8 mouse cellular contexts compared by ENCODE assay signal in genomic region chr11:54027131-54028043, GRCm38 (mm10). TPM values are rescaled to one million over a fixed set of nuclear protein-coding genes. Genes with fewer than 3 reads are reported as not detected.
A peak's percentile ranks its signal among the peaks of the same experiment; 100 is the strongest.
DNase-seq lines count a peak whose midpoint lies in the region; ATAC-seq lines count a peak whose summit lies in the region.

No protein-coding gene starts in this region.

- no peaks in the 10 kb centered on the region for H3K36me3 ChIP-seq in kidney, embryonic 16.5 days (ENCODE audit: insufficient read depth, low read length)
- no peaks in the 10 kb centered on the region for H3K36me3 ChIP-seq in forebrain, embryonic 12.5 days (replicated peaks)
- H3K36me3 ChIP-seq in liver, embryonic 12.5 days: peaks cover 33% of the 10 kb centered on the region
- H3K36me3 ChIP-seq in stomach, embryonic 14.5 days (ENCODE audit: control insufficient read depth, insufficient read depth, low read length): no peaks in the 10 kb centered on the region

- DNase-seq in kidney, adult 8-10 months: no peak
- no peak for DNase-seq in thymus, postnatal 0 days (ENCODE audit: low spot score)

- H3K4me2 ChIP-seq in kidney, embryonic 16.5 days (replicated peaks; ENCODE audit: low read depth, low read length): peak overlapping the region; percentile 95
- H3K4me2 ChIP-seq in forebrain, embryonic 12.5 days: peak overlapping the region; percentile 92
- H3K4me2 ChIP-seq in liver, embryonic 12.5 days: peak overlapping the region; percentile 92
- H3K4me2 ChIP-seq in stomach, embryonic 14.5 days (replicated peaks; ENCODE audit: low read depth, low read length): peak overlapping the region; percentile 92

- H3K4me1 ChIP-seq in kidney, embryonic 16.5 days (ENCODE audit: insufficient read depth, low read length): peaks cover 12% of the 10 kb centered on the region; the same call in 1 of the 2 replicates
- peaks cover 5% of the 10 kb centered on the region for H3K4me1 ChIP-seq in brown adipose tissue, adult 24 weeks (ENCODE audit: control insufficient read depth, insufficient read depth, insufficient read length, low read length)
- peaks cover 13% of the 10 kb centered on the region for H3K4me1 ChIP-seq in forebrain, embryonic 12.5 days
- H3K4me1 ChIP-seq in liver, embryonic 12.5 days: peaks cover 65% of the 10 kb centered on the region
- H3K4me1 ChIP-seq in stomach, embryonic 14.5 days (ENCODE audit: control insufficient read depth, insufficient read depth, low read length): peaks cover 6% of the 10 kb centered on the region; the same call in 1 of the 2 replicates

- no peak overlapping the region for H3K27ac ChIP-seq in kidney, embryonic 16.5 days (ENCODE audit: low read length)
- H3K27ac ChIP-seq in brown adipose tissue, adult 24 weeks (replicated peaks; ENCODE audit: low read depth, low read length): no peak overlapping the region
- no peak overlapping the region for H3K27ac ChIP-seq in forebrain, embryonic 12.5 days
- peak overlapping the region; percentile 98 for H3K27ac ChIP-seq in liver, embryonic 12.5 days
- H3K27ac ChIP-seq in stomach, embryonic 14.5 days (ENCODE audit: low read length): no peak overlapping the region

- H3K9me3 ChIP-seq in kidney, embryonic 16.5 days (ENCODE audit: low read length): no peaks in the 10 kb centered on the region
- H3K9me3 ChIP-seq in forebrain, embryonic 12.5 days: no peaks in the 10 kb centered on the region
- no peaks in the 10 kb centered on the region for H3K9me3 ChIP-seq in liver, embryonic 12.5 days (replicated peaks)
- H3K9me3 ChIP-seq in stomach, embryonic 14.5 days (ENCODE audit: control insufficient read depth, low read depth, low read length): no peaks in the 10 kb centered on the region

- peak overlapping the region; percentile 63 for H3K4me3 ChIP-seq in kidney, embryonic 16.5 days (ENCODE audit: low read length)
- peak overlapping the region; percentile 77 for H3K4me3 ChIP-seq in brown adipose tissue, adult 24 weeks (ENCODE audit: insufficient read depth, low read depth, low read length)
- peak overlapping the region; percentile 54 for H3K4me3 ChIP-seq in forebrain, embryonic 12.5 days (replicated peaks)
- H3K4me3 ChIP-seq in liver, embryonic 12.5 days: peak overlapping the region; percentile 92
- H3K4me3 ChIP-seq in stomach, embryonic 14.5 days (ENCODE audit: low read depth, low read length): peak overlapping the region; percentile 47

- H3K27me3 ChIP-seq in kidney, embryonic 16.5 days (ENCODE audit: insufficient read depth, low read length): peaks cover 32% of the 10 kb centered on the region
- H3K27me3 ChIP-seq in forebrain, embryonic 12.5 days: peaks cover 51% of the 10 kb centered on the region
- H3K27me3 ChIP-seq in liver, embryonic 12.5 days (replicated peaks): peaks cover 3% of the 10 kb centered on the region; the same call in 1 of the 2 replicates
- no peaks in the 10 kb centered on the region for H3K27me3 ChIP-seq in stomach, embryonic 14.5 days (ENCODE audit: control insufficient read depth, insufficient read depth, low read length)

- 15% methylated on average over 31 of the region's 31 CpGs for WGBS in kidney, embryonic 16.5 days
- 17% methylated on average over 31 of the region's 31 CpGs for WGBS in forebrain, embryonic 12.5 days
- 12% methylated on average over 31 of the region's 31 CpGs for WGBS in liver, embryonic 12.5 days (ENCODE audit: insufficient replicate concordance)
- 18% methylated on average over 31 of the region's 31 CpGs for WGBS in stomach, embryonic 14.5 days

- peak; percentile 22; the same call in 1 of the 2 replicates for ATAC-seq in kidney, embryonic 16.5 days (ENCODE audit: low FRiP score, low TSS enrichment)
- ATAC-seq in forebrain, embryonic 12.5 days (ENCODE audit: low FRiP score): no peak
- ATAC-seq in liver, embryonic 12.5 days: no peak; the same call in 1 of the 2 replicates
- ATAC-seq in stomach, embryonic 14.5 days (ENCODE audit: insufficient number of reproducible peaks, insufficient read depth, low FRiP score, low read depth): no peak
- ATAC-seq in megakaryocyte-erythroid progenitor cell, adult 5-6 weeks (replicated peaks; ENCODE audit: low FRiP score, low TSS enrichment, poor library complexity, severe bottlenecking): no peak

- peak overlapping the region; percentile 73 for H3K9ac ChIP-seq in kidney, embryonic 16.5 days (replicated peaks; ENCODE audit: low read length)
- peak overlapping the region; percentile 67 for H3K9ac ChIP-seq in forebrain, embryonic 12.5 days
- H3K9ac ChIP-seq in liver, embryonic 12.5 days: peak overlapping the region; percentile 95
- no peak overlapping the region for H3K9ac ChIP-seq in stomach, embryonic 14.5 days (replicated peaks; ENCODE audit: low read depth, low read length)

RNA-seq across cellular contexts. Expression of gene Slc22a4, which starts 0.5 kb away (rescaled TPM):
- polyA plus RNA-seq in kidney, embryonic 16.5 days (2015; fragmentation: Nextera tagmentation; extraction: Ambion mirVana): 1.00 and 1.2 TPM in 2 replicates
- polyA plus RNA-seq in brown adipose tissue, adult 24 weeks (2012; ENCODE audit: insufficient read depth, insufficient read length, missing spikeins): 1.8 and 3.5 TPM in 2 replicates
- polyA plus RNA-seq in forebrain, embryonic 12.5 days (2016; fragmentation: Nextera tagmentation; extraction: Ambion mirVana): 0.92 and 1.6 TPM in 2 replicates
- polyA plus RNA-seq in liver, embryonic 12.5 days (2016; fragmentation: Nextera tagmentation; extraction: Ambion mirVana): 39.5 and 42.0 TPM in 2 replicates
- polyA plus RNA-seq in stomach, embryonic 14.5 days (2014; fragmentation: Nextera tagmentation; extraction: Ambion mirVana): 0.80 and 0.97 TPM in 2 replicates
- 8.4 and 11.5 TPM in 2 replicates for total RNA-seq in megakaryocyte-erythroid progenitor cell, adult 5-6 weeks (2014; fragmentation: Nextera tagmentation)
- 1.8 and 4.9 TPM in 2 replicates for total RNA-seq in megakaryocyte-erythroid progenitor cell, adult 5-6 weeks (2017)
- 0.46 and 0.54 TPM in 2 replicates for polyA plus RNA-seq in thymus, postnatal 0 days (2015; fragmentation: Nextera tagmentation; extraction: Ambion mirVana)

RNA-seq across cellular contexts. Expression of gene Pdlim4, which starts 41.4 kb away (rescaled TPM):
- 50.3 and 55.0 TPM in 2 replicates for polyA plus RNA-seq in kidney, embryonic 16.5 days (2015; fragmentation: Nextera tagmentation; extraction: Ambion mirVana)
- polyA plus RNA-seq in brown adipose tissue, adult 24 weeks (2012; ENCODE audit: insufficient read depth, insufficient read length, missing spikeins): 2.9 and 3.5 TPM in 2 replicates
- 38.2 and 43.8 TPM in 2 replicates for polyA plus RNA-seq in forebrain, embryonic 12.5 days (2016; fragmentation: Nextera tagmentation; extraction: Ambion mirVana)
- 4.4 and 4.9 TPM in 2 replicates for polyA plus RNA-seq in liver, embryonic 12.5 days (2016; fragmentation: Nextera tagmentation; extraction: Ambion mirVana)
- polyA plus RNA-seq in stomach, embryonic 14.5 days (2014; fragmentation: Nextera tagmentation; extraction: Ambion mirVana): 71.1 and 76.7 TPM in 2 replicates
- not detected in 2 replicates for total RNA-seq in megakaryocyte-erythroid progenitor cell, adult 5-6 weeks (2014; fragmentation: Nextera tagmentation)
- total RNA-seq in megakaryocyte-erythroid progenitor cell, adult 5-6 weeks (2017): 0.69 TPM in 1 of 2 replicates, not detected in the other
- 23.6 and 25.2 TPM in 2 replicates for polyA plus RNA-seq in thymus, postnatal 0 days (2015; fragmentation: Nextera tagmentation; extraction: Ambion mirVana)

RNA-seq across cellular contexts. Expression of gene Slc22a21, which starts 47.3 kb away (rescaled TPM):
- 4.2 and 5.4 TPM in 2 replicates for polyA plus RNA-seq in kidney, embryonic 16.5 days (2015; fragmentation: Nextera tagmentation; extraction: Ambion mirVana)
- polyA plus RNA-seq in brown adipose tissue, adult 24 weeks (2012; ENCODE audit: insufficient read depth, insufficient read length, missing spikeins): 1.4 and 1.8 TPM in 2 replicates
- 1.4 and 2.7 TPM in 2 replicates for polyA plus RNA-seq in forebrain, embryonic 12.5 days (2016; fragmentation: Nextera tagmentation; extraction: Ambion mirVana)
- 1.4 and 1.7 TPM in 2 replicates for polyA plus RNA-seq in liver, embryonic 12.5 days (2016; fragmentation: Nextera tagmentation; extraction: Ambion mirVana)
- polyA plus RNA-seq in stomach, embryonic 14.5 days (2014; fragmentation: Nextera tagmentation; extraction: Ambion mirVana): 12.9 and 15.9 TPM in 2 replicates
- 1.5 and 4.3 TPM in 2 replicates for total RNA-seq in megakaryocyte-erythroid progenitor cell, adult 5-6 weeks (2014; fragmentation: Nextera tagmentation)
- 2.3 TPM in 1 of 2 replicates, not detected in the other for total RNA-seq in megakaryocyte-erythroid progenitor cell, adult 5-6 weeks (2017)
- 0.90 and 1.1 TPM in 2 replicates for polyA plus RNA-seq in thymus, postnatal 0 days (2015; fragmentation: Nextera tagmentation; extraction: Ambion mirVana)
